Mouse (Mus musculus) neutrophil, adult 5-6 weeks (primary cell): Measurements from ENCODE around the gene Smyd1. TPM values are rescaled to one million over a fixed set of nuclear protein-coding genes. Genes with fewer than 3 reads are reported as not detected.

Source experiments
- ATAC-seq: fragments of 151-379, 151-347 bp; 2 replicates; pipeline ENCODE4 v1.8.0; 2017; ENCODE audit warnings: mild to moderate bottlenecking, moderate TSS enrichment; ENCODE audit not compliant: insufficient number of reproducible peaks, poor library complexity, low FRiP score, severe bottlenecking; ENCODE audit errors: extremely low read depth
- total RNA-seq: library from RNA; stranded (forward); fragments of 200-1000 nt; gene quantifications from 2 replicates; pipeline ENCODE4 v1.2.3, GENCODE M21; 2017

Smyd1 gene
- total RNA-seq, 1 experiment from 2014 or later = not detected

- no peak for ATAC-seq
Measured at GRCm38 (mm10) chr6:71235121-71235520, 86.9 kb downstream of the Smyd1 start.

- no peak for ATAC-seq
Measured at GRCm38 (mm10) chr6:71227157-71227770, 94.8 kb downstream of the Smyd1 start.

- ATAC-seq = no peak
Measured at GRCm38 (mm10) chr6:71226544-71226943, 95.5 kb downstream of the Smyd1 start.

GRCm38 (mm10) chr6:71224184-71224943, 97.7 kb downstream of the Smyd1 start:
- no peak for ATAC-seq

GRCm38 (mm10) chr6:71221501-71221900, 100.5 kb downstream of the Smyd1 start:
- no peak for ATAC-seq

GRCm38 (mm10) chr6:71212471-71212870, 109.6 kb downstream of the Smyd1 start:
- ATAC-seq = no peak

GRCm38 (mm10) chr6:71211917-71212316, 110.1 kb downstream of the Smyd1 start:
- no peak for ATAC-seq

GRCm38 (mm10) chr6:71208691-71209090, 113.3 kb downstream of the Smyd1 start:
- ATAC-seq = no peak

- ATAC-seq = no peak
Measured at GRCm38 (mm10) chr6:71204166-71204565, 117.9 kb downstream of the Smyd1 start.

- ATAC-seq = no peak
Measured at GRCm38 (mm10) chr6:71203674-71204073, 118.4 kb downstream of the Smyd1 start.

- no peak for ATAC-seq
Measured at GRCm38 (mm10) chr6:71201925-71202324, 120.1 kb downstream of the Smyd1 start.

GRCm38 (mm10) chr6:71199612-71200011, 122.4 kb downstream of the Smyd1 start, which contains the start of gene Fabp1:
TSS of gene Fabp1 (plus strand) at chr6:71199827.
- no peak for ATAC-seq

- no peak for ATAC-seq
Measured at GRCm38 (mm10) chr6:71197636-71198535, 124.1 kb downstream of the Smyd1 start.

GRCm38 (mm10) chr6:71196107-71196506, 125.9 kb downstream of the Smyd1 start:
- no peak for ATAC-seq

GRCm38 (mm10) chr6:71193151-71193740, 128.8 kb downstream of the Smyd1 start:
- ATAC-seq = no peak

- ATAC-seq = no peak
Measured at GRCm38 (mm10) chr6:71190501-71190900, 131.5 kb downstream of the Smyd1 start.

GRCm38 (mm10) chr6:71189578-71189977, 132.5 kb downstream of the Smyd1 start:
- ATAC-seq = no peak

GRCm38 (mm10) chr6:71184941-71185604, 137.0 kb downstream of the Smyd1 start:
- no peak for ATAC-seq

GRCm38 (mm10) chr6:71180596-71180995, 141.4 kb downstream of the Smyd1 start:
- ATAC-seq = no peak
